Mouse (Mus musculus): ENCODE results near the gene Tdpoz5.
"Not testable (repeated sequence)": the region's sequence is repeated elsewhere in the genome, so short reads cannot be mapped to it uniquely, and the experiment has no call there.

Gene Tdpoz5

GRCm38 (mm10) chr3:93961214-93961613 lies at the start of gene Tdpoz5:
Gene Tdpoz5, minus strand, starts transcription at chr3:93961314.
- not testable (repeated sequence) for DNase-seq

- DNase-seq = not testable (repeated sequence)
These were observed 7.8 kb upstream of the Tdpoz5 start for GRCm38 (mm10) chr3:93968938-93969337.

GRCm38 (mm10) chr3:93943443-93943842 lies 17.7 kb downstream of the Tdpoz5 start, which contains the start of gene Gm9117:
Gene Gm9117, minus strand, starts transcription at chr3:93943543.
- not testable (repeated sequence) for DNase-seq

- not testable (repeated sequence) for DNase-seq
These were observed 22.7 kb downstream of the Tdpoz5 start for GRCm38 (mm10) chr3:93938386-93938785.

All from kidney, adult 18-20 months (tissue).